Mouse (Mus musculus) 416B (cell line): ENCODE data around the gene Pmf1.

Source experiments
- DNase-seq: peaks from one replicate; pipeline ENCODE4 v3.0.0; 2011; ENCODE audit warnings: low read depth

The Pmf1 gene

DNA sequence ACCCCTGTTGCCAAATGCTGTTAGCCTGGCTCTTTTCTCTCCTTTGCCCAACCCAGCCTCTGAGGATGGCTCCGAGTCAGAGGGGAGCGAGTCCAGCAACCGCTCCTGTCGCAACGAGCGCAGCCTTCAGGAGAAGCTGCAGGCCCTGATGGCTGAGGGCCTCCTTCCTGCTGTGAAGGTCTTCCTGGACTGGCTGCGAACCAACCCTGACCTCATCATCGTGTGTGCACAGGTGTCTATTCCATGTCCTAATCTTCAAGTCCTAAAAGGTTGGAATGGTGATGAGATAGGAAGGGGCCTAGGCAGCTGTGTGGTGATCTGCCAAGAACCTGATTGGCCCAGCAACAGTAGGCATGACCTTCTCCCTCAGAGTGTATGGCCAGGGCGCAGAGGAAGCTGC is 57.2 kb downstream of the Pmf1 start:
- DNase-seq: no peak

DNA sequence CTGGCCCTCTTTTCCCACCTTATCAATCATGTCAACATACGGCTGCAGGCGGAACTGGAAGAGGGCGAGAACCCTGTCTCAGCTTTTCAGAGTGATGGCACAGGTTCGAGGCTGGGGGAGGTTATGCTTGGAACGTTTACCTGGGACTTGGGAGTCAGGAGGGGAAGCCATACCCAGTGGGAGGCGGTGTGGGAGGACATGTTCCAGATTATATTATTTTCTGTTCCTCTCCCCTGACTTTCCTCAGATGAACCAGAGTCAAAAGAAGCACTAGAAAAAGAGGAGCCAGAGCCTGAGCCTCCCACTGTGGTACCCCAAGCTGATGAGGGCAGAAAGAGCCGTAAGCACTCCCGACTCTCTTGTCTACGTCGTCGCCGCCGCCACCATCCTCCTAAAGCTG is 59.4 kb downstream of the Pmf1 start:
- DNase-seq: no peak
